Comparison of ENCODE assay signal across 1 mouse cellular context in the genomic region with DNA sequence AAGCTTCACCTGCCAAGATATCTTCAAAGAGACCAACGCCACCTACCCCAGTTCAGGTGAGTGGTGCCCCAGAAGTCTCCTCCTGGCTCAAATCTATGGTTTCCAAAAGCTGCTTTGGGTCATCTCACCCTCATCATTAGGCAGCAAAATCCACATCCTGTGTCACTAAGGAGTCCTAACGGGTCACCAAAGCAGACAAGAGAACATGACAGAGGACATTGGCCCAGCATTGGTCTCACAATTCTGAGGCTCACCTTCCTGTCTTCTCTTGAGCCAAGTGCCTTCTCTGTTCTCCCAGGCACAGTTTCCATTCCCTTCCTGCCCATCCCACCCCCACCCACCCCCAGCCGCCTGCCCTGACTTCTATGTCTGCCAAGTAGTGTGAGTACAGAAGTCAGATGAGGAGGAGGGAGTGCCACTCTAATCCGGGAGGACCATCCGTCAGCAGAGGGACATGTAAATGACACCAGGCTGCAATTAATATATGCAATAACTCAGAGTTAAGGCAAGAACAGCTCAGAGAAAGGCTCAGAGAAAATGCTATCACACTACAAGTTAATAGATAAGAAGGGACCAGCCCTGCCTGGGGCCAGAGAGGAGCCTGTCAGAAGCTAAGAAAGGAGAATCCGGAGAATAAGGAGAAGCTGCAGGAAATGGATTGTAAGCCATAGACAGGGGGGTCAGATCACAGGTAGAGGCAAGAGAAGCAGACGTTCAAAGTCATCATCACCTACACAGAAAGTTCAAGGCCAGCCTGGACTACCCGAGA.
TF ChIP-seq lines count a peak whose summit lies in the region.

No protein-coding gene starts in this region.

TF ChIP-seq in CH12.LX, 34 proteins besides CTCF, POLR2A, EP300 and RAD21 (continued from another document):
- no peak for TF ChIP-seq NELFE (IDR thresholded peaks at IDR 0.05; ENCODE audit: low read depth, low read length)
